Mouse (Mus musculus) intestine, embryonic 15.5 days (tissue): ENCODE data around the gene Kpna4. TPM values are rescaled to one million over a fixed set of nuclear protein-coding genes. Genes with fewer than 3 reads are reported as not detected.
"Not testable (repeated sequence)": the region's sequence is repeated elsewhere in the genome, so short reads cannot be mapped to it uniquely, and the experiment has no call there.

Experiments
- ATAC-seq: fragments of 200-750 bp; cut with Nextera tagmentation; 2 replicates; pipeline ENCODE4 v1.8.0; 2017; ENCODE audit warnings: moderate TSS enrichment, moderate library complexity
- H3K27ac ChIP-seq: fragments of 300-500 bp; sonication (generic); 2 replicates; pipeline ENCODE4 v1.5.1; 2015; ENCODE audit warnings: mild to moderate bottlenecking, inconsistent platforms
- H3K27me3 ChIP-seq: fragments of 300-500 bp; sonication (generic); replicated peaks from 2 replicates; pipeline ENCODE4 v1.6.1; 2015; ENCODE audit warnings: inconsistent platforms
- H3K36me3 ChIP-seq: fragments of 300-500 bp; sonication (generic); 2 replicates; pipeline ENCODE4 v1.6.1; 2015; ENCODE audit warnings: inconsistent platforms
- H3K4me1 ChIP-seq: fragments of 300-500 bp; sonication (generic); replicated peaks from 2 replicates; pipeline ENCODE4 v1.6.1; 2015; ENCODE audit warnings: inconsistent platforms
- H3K4me2 ChIP-seq: fragments of 300-500 bp; sonication (generic); replicated peaks from 2 replicates; pipeline ENCODE4 v1.6.1; 2015; ENCODE audit warnings: mild to moderate bottlenecking, inconsistent platforms
- H3K4me3 ChIP-seq: fragments of 300-500 bp; sonication (generic); replicated peaks from 2 replicates; pipeline ENCODE4 v1.5.1; 2015; ENCODE audit warnings: inconsistent platforms
- H3K9ac ChIP-seq: fragments of 300-500 bp; sonication (generic); 2 replicates; pipeline ENCODE4 v1.6.1; 2015; ENCODE audit warnings: inconsistent platforms
- H3K9me3 ChIP-seq: fragments of 300-500 bp; sonication (generic); 2 replicates; pipeline ENCODE4 v1.6.1; 2016; ENCODE audit warnings: inconsistent platforms
- WGBS: fragments of 180-500 bp; shearing (Covaris S2); methylation state at CpG from one replicate; pipeline ENCODE4 v1.1.7; 2015; 5-methylcytosine and 5-hydroxymethylcytosine counted together
- polyA plus RNA-seq: library from polyadenylated mRNA; unstranded; fragments of >200 nt; fragmentation: Nextera tagmentation; extraction: Ambion mirVana; gene quantifications from 2 replicates; pipeline ENCODE4 v1.2.1, GENCODE M21; 2015

The Kpna4 gene
- polyA plus RNA-seq, 1 experiment from 2014 or later = 29.5 TPM

DNA sequence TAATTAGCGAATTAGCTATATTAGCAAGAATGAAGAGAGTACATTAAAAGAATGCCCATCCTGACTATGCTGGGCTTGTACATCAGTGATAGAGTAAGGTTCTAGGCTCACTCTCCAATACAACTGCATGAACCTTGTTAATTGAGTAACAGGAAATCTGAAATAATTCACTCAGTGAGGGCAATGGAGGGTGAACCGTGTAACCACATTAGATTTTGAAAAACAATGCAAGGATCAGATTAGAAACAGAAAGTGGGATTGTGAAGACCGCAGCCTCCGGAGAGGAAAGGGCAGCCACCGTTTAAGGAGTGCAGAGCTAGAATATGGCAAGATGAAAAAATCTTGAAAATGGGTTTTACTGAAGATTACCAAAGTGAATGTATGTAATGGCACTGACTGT is 85.6 kb downstream of the Kpna4 start:
- peak overlapping the region; percentile 35 for H3K4me2 ChIP-seq
- H3K9me3 ChIP-seq = no peaks in the 10 kb centered on the region
- H3K9ac ChIP-seq = no peak overlapping the region
- no peak overlapping the region for H3K27ac ChIP-seq
- 64% methylated on average over 5 of the region's 5 CpGs for WGBS
- H3K36me3 ChIP-seq = peaks cover 3% of the 10 kb centered on the region
- no peak overlapping the region for H3K4me3 ChIP-seq
- no peak for ATAC-seq
- no peaks in the 10 kb centered on the region; the same call in 1 of the 2 replicates for H3K4me1 ChIP-seq
- no peaks in the 10 kb centered on the region for H3K27me3 ChIP-seq

DNA sequence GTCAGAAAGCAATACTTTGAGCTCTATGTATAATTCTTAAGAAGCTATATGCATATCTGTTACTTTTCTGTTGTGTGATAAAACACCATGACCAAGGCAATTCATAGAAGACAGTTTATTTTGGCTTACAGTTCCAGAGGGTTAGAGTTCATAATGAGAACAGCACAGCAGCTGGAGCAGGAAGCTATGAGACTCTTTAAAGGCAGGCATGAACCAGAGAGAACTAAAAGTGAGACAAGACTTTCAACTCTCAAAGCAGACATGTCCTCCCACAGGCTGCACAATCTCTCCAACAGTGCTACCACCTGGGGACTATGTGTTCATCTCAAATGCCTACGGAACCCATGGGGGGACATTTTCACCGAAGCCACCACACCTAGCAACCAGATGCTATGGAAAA is 86.8 kb downstream of the Kpna4 start:
- 96% methylated on average over 2 of the region's 2 CpGs for WGBS
- no peaks in the 10 kb centered on the region for H3K4me1 ChIP-seq
- H3K27me3 ChIP-seq = no peaks in the 10 kb centered on the region
- no peak for ATAC-seq
- no peak overlapping the region for H3K4me2 ChIP-seq
- no peak overlapping the region for H3K27ac ChIP-seq
- peaks cover 3% of the 10 kb centered on the region for H3K36me3 ChIP-seq
- H3K4me3 ChIP-seq = no peak overlapping the region
- H3K9ac ChIP-seq = no peak overlapping the region
- no peaks in the 10 kb centered on the region for H3K9me3 ChIP-seq

DNA sequence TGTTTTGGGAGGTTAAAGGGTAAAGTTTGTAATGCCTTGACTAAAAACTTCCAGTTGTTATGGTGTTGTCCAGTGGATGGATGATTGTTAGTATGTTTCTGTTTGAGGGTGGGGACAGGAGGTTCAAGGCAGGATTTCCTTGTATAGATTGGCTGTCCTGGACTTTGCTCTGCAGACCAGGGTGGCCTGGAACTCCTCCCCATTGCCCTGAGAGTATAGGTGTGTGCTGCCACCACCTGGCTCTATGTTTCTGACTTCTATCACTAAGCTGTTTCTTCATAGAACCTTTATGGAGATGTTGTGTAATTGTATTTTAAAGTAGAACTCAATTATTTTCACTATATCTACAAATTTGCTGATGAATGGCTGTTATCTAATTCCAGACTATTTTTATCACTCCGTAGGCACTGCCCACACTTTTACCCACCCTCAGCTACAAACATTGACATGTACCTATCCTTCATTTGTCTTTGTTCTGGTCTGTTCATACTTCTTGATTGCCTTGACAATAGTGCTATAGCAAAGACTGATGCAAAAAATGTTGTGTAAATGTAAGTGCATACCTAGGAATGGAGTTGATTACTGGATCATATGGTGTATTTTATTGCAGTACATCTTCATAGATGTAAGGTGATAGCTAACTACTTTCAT is 100.7 kb downstream of the Kpna4 start:
- no peak overlapping the region for H3K4me2 ChIP-seq
- no peaks in the 10 kb centered on the region for H3K27me3 ChIP-seq
- no peaks in the 10 kb centered on the region for H3K4me1 ChIP-seq
- no peak overlapping the region for H3K9ac ChIP-seq
- H3K36me3 ChIP-seq = peaks cover 23% of the 10 kb centered on the region
- peak; percentile 97 for ATAC-seq
- H3K9me3 ChIP-seq = no peaks in the 10 kb centered on the region
- H3K4me3 ChIP-seq = no peak overlapping the region
- H3K27ac ChIP-seq = no peak overlapping the region
- WGBS = 84% methylated on average over 1 of the region's 1 CpGs

DNA sequence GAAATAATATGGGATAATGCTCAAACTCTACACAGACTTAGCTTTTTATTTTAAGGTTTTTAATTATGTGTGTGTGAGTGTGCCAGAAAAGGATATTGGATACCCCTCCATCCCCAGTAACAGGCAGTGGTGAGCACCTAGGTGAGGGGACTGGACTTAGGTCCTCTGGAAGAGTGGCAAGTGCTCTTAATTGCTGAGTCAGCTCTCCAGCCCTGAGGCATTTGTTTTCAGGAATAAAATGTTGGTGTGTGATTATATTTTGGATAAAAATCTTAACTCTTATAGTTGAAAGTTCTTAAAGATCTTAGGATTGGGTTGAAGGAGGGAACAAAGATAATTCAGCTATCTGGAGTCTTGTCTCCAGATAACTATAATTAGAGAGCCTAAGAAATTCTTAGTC is 106.1 kb downstream of the Kpna4 start:
- no peak for ATAC-seq
- H3K27me3 ChIP-seq = no peaks in the 10 kb centered on the region
- peaks cover 16% of the 10 kb centered on the region for H3K36me3 ChIP-seq

DNA sequence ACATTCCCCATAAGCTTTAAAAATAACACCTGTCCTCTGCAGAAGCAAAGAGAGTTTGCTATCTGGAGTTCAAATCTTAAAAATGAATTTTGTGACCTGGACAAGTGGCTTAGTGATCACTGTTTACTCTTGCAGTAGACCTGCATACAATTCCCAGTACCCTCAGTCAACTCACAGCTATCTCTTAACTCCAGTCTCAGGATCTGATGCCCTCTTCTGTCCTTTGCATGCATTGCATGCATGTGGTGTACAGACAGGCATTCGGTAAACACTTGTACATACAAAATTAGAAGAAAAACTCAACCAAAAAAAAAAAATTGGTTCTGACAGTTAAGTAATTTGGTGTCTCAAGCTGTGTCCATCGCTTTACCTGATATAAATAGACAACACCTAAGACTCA is 106.6 kb downstream of the Kpna4 start:
- Histone ChIP-seq H3K36me3 (peaks cover 16% of the 10 kb centered on the region), H3K4me2 (no peak overlapping the region), H3K9ac (no peak overlapping the region), H3K4me1 (no peaks in the 10 kb centered on the region), H3K27me3 (no peaks in the 10 kb centered on the region), H3K9me3 (no peaks in the 10 kb centered on the region), H3K27ac (no peak overlapping the region), H3K4me3 (no peak overlapping the region)
- no peak for ATAC-seq
- 93% methylated on average over 2 of the region's 2 CpGs for WGBS

More for the DNA sequence above, 106.1 kb downstream of the Kpna4 start:
- Histone ChIP-seq H3K4me1 (no peaks in the 10 kb centered on the region), H3K27ac (no peak overlapping the region), H3K9me3 (no peaks in the 10 kb centered on the region), H3K4me3 (no peak overlapping the region), H3K4me2 (no peak overlapping the region), H3K9ac (no peak overlapping the region)

DNA sequence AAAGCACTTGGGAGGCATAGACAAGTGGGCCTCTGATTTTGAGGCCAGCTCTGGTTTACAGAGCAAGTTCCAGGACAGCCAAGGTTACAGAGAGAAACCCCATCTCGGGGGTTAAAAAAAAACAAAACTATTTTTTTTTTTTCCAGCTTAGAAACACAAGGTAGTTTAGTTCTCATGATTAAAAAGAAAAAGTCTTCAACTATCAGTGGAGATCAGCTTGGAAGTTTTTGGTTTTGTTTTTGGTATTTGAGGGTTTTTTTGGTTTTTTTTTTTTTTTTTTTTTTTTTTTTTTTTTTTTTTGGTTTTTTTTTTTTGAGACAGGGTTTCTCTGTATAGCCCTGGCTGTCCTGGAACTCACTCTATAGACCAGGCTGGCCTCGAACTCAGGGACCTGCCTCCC is 108.3 kb downstream of the Kpna4 start:
- H3K9ac ChIP-seq, H3K4me3 ChIP-seq, ATAC-seq, H3K27me3 ChIP-seq, H3K4me2 ChIP-seq, H3K4me1 ChIP-seq, H3K27ac ChIP-seq, H3K9me3 ChIP-seq: not testable (repeated sequence)
- WGBS = 99% methylated on average over 2 of the region's 2 CpGs
- peaks cover 16% of the 10 kb centered on the region for H3K36me3 ChIP-seq

DNA sequence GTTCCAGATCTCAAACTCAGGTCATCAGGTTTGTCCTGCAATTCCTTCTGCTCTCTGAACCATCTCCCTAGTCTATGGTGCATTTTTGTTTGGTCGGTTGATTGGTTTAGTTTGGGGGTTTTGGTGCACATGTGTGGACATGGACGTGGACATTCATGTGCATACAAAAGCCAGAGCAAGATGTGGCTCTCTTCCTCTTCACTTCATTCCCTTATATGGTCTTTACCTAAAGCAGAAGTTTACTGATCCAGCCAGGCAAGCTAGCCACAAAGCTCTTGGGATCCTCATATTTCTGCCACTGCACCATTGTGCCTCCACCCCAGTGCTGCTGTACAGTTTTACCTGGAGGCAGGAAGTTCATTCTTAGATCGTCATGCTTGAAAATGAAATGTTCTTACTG is 109.7 kb downstream of the Kpna4 start:
- 90% methylated on average over 3 of the region's 3 CpGs for WGBS
- no peak overlapping the region for H3K4me2 ChIP-seq
- peaks cover 13% of the 10 kb centered on the region for H3K36me3 ChIP-seq

More for the DNA sequence above, 109.7 kb downstream of the Kpna4 start:
- ATAC-seq = no peak
- no peak overlapping the region for H3K4me3 ChIP-seq
- H3K27me3 ChIP-seq = no peaks in the 10 kb centered on the region
- no peak overlapping the region for H3K27ac ChIP-seq
- H3K9me3 ChIP-seq = no peaks in the 10 kb centered on the region
- no peaks in the 10 kb centered on the region for H3K4me1 ChIP-seq
- no peak overlapping the region for H3K9ac ChIP-seq

Other genes with a start within 250 kb of the Kpna4 start
- 8.4 and 9.7 TPM in 2 replicates for gene Ift80, start 122.5 kb downstream of the Kpna4 start, polyA plus RNA-seq
- gene Smc4, start 122.4 kb downstream of the Kpna4 start, polyA plus RNA-seq = 131 and 157 TPM in 2 replicates
- 70.7 and 86.9 TPM in 2 replicates for gene Trim59, start 82.4 kb downstream of the Kpna4 start, polyA plus RNA-seq
- 1.9 and 3.0 TPM in 2 replicates for gene Arl14, start 95.3 kb upstream of the Kpna4 start, polyA plus RNA-seq
- gene Ppm1l, start 189.7 kb upstream of the Kpna4 start, polyA plus RNA-seq = 4.9 and 5.8 TPM in 2 replicates